Mouse (Mus musculus) G1E (cell line): ENCODE data around the gene Ndc80.

ENCODE experiments used
- CTCF ChIP-seq: IDR thresholded peaks from 2 replicates; pipeline ENCODE4 v1.5.1; 2012; ENCODE audit warnings: low read depth, low read length, inconsistent platforms, mixed read lengths
- POLR2AphosphoS5 ChIP-seq: IDR thresholded peaks from 2 replicates; pipeline ENCODE4 v1.6.1; 2012; ENCODE audit warnings: low read depth, low read length, inconsistent platforms; ENCODE audit not compliant: insufficient replicate concordance
- TAL1 ChIP-seq: conservative IDR thresholded peaks from 2 replicates; pipeline ENCODE4 v1.6.1; 2012; ENCODE audit warnings: low read depth, low read length, inconsistent platforms, mixed read lengths

DNA sequence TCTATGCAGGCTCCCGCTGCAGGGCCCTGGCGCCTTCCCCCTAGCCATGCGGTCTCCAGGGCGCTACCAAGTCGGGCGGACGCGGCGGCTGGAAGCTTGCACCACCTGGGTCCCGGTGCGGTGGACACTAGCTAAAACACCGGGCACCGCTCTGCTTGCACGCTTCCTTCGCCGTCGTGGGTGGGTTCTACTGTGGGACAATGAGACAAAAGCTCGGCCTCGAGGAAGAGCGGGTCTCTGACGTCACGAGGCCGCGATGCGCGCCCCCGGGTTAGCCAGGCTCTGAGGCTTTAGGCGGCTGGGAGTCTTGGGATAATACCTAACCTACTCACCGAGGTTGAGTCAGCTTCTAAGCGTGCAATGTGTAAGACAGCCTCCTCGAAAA lies 51.0 kb downstream of the Ndc80 start:
- TF ChIP-seq CTCF (no peak), POLR2AphosphoS5 (no peak), TAL1 (no peak)
